Mouse (Mus musculus) cerebellum, adult 2 months (tissue): ENCODE measurements at regions not wholly inside any gene's neighbourhood (a gene's known extent, or its start where the extent isn't known, plus 50 kb on each side); places are given as distances from the start of the nearest gene placed in this dataset.

Experiments
- DNase-seq, 2 experiments: peaks; one replicate each; pipeline ENCODE4 v3.0.0; 2021
- H3K27ac ChIP-seq: fragments of 200-500 bp; 2 replicates; pipeline ENCODE4 v1.5.1; 2012; ENCODE audit warnings: low read length, control low read depth, inconsistent platforms; ENCODE audit not compliant: insufficient read depth
- H3K27me3 ChIP-seq: fragments of 200-500 bp; 2 replicates; pipeline ENCODE4 v1.6.1; 2012; ENCODE audit warnings: inconsistent platforms, mild to moderate bottlenecking, low read length, moderate library complexity; ENCODE audit not compliant: control insufficient read depth, insufficient read depth
- H3K4me1 ChIP-seq: fragments of 200-500 bp; 2 replicates; pipeline ENCODE4 v1.6.1; 2011; ENCODE audit warnings: low read length; ENCODE audit not compliant: control insufficient read depth, insufficient read depth
- H3K4me3 ChIP-seq: fragments of 200-500 bp; replicated peaks from 2 replicates; pipeline ENCODE3; 2011; ENCODE audit warnings: mild to moderate bottlenecking, low read depth, low read length, control low read depth; ENCODE audit not compliant: insufficient read depth
- CTCF ChIP-seq: fragments of 200-500 bp; IDR thresholded peaks from 2 replicates; pipeline ENCODE4 v1.5.1; 2011; ENCODE audit warnings: low read depth, mild to moderate bottlenecking, control low read depth, low read length, moderate library complexity, borderline replicate concordance; ENCODE audit not compliant: insufficient read depth
- POLR2A ChIP-seq: fragments of 200-500 bp; IDR thresholded peaks from 2 replicates; pipeline ENCODE4 v1.6.1; 2011; ENCODE audit warnings: low read length, control low read depth, borderline replicate concordance; ENCODE audit not compliant: insufficient read depth
- WGBS: fragments of 180-500 bp; shearing (Covaris S2); methylation state at CpG from one replicate; pipeline ENCODE4 v1.1.7; 2018; 5-methylcytosine and 5-hydroxymethylcytosine counted together

- Histone ChIP-seq H3K27ac (no peak overlapping the region), H3K27me3 (no peaks in the 10 kb centered on the region), H3K4me3 (no peak overlapping the region), H3K4me1 (no peaks in the 10 kb centered on the region)
- WGBS, result 75% methylated on average over 3 of the region's 3 CpGs
- no peak for DNase-seq
- no peak for TF ChIP-seq CTCF
- no peak for TF ChIP-seq POLR2A
Observed at GRCm38 (mm10) chr3:156353430-156353829, 208.2 kb upstream of the Negr1 start.

DNA sequence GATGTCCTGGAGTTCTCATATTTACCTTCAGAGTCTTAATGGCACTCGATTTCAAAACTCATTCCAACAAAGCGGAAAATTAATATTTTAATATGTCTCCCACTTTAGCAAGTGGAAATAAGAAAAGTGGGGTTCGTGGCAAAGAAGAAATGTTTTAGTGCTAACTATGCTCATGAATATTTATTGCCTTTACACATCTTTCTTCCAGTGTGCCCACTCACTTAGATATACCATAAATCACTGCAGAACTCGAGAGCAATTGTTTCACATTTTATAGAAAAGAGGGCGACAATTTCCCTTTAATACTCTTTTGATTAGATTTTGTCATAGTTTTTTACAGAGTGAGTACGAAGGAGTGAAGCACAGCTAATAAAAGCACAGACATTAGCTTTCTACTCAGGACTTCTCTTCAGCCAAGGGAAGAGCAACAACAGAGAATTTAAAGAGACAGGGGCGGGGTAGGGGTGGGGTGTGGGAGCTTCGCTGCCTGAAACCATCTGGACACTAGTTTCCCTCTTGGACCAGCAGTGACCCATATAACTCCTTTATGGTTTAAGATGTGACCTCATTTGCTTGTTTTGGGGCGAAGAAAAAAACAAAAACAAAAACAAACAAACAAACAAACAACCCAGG, 207.6 kb upstream of the Negr1 start:
- Histone ChIP-seq H3K4me3 (no peak overlapping the region), H3K27me3 (no peaks in the 10 kb centered on the region), H3K4me1 (no peaks in the 10 kb centered on the region), H3K27ac (no peak overlapping the region)
- no peak for DNase-seq
- TF ChIP-seq CTCF (no peak), POLR2A (no peak)
- 64% methylated on average over 9 of the region's 9 CpGs for WGBS

DNA sequence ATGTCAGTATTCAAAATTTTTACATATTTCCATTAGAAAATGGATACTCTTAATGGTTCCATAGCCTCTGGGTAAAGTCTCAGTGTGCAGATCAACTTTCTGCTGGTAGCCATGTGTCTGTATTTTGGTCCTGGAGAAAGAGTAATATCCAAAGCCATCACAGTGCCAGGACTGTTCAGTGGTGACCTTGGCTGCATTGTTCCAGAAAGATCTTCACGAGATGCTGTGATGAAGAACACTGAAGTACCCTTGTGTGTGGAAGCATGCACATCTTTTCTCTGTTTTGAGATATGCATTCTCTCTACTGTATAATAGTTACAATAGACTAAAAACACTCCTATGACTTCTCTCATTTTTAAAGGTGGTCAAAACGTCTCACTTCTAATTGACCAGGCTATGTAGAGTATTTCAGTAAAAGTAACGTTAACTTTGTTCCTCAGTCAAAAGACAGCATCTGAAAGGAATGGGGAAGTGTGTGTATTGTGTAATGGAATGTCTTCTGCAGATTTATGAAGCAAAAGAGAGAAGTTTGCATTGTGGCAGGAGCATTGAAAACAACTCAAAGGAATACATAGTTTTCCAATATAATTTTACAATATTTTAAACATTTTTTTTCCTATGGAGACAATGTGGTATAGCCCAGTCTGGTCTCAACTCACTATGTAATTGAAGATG, 192.8 kb upstream of the Negr1 start:
- H3K27ac ChIP-seq, result no peak overlapping the region
- no peak for TF ChIP-seq POLR2A
- no peak for TF ChIP-seq CTCF
- WGBS, result 81% methylated on average over 3 of the region's 3 CpGs
- H3K4me1 ChIP-seq, result no peaks in the 10 kb centered on the region
- H3K27me3 ChIP-seq, result no peaks in the 10 kb centered on the region
- no peak overlapping the region for H3K4me3 ChIP-seq
- DNase-seq, result no peak

- no peak for DNase-seq
- TF ChIP-seq CTCF (no peak), POLR2A (no peak)
- Histone ChIP-seq H3K4me3 (no peak overlapping the region), H3K27me3 (no peaks in the 10 kb centered on the region), H3K4me1 (no peaks in the 10 kb centered on the region), H3K27ac (no peak overlapping the region)
Observed at GRCm38 (mm10) chr3:156376717-156377116, 184.9 kb upstream of the Negr1 start.

GRCm38 (mm10) chr3:156382919-156383318, 178.7 kb upstream of the Negr1 start:
- TF ChIP-seq POLR2A (no peak), CTCF (no peak)
- DNase-seq, result no peak
- Histone ChIP-seq H3K27ac (no peak overlapping the region), H3K27me3 (no peaks in the 10 kb centered on the region), H3K4me1 (no peaks in the 10 kb centered on the region), H3K4me3 (no peak overlapping the region)

DNA sequence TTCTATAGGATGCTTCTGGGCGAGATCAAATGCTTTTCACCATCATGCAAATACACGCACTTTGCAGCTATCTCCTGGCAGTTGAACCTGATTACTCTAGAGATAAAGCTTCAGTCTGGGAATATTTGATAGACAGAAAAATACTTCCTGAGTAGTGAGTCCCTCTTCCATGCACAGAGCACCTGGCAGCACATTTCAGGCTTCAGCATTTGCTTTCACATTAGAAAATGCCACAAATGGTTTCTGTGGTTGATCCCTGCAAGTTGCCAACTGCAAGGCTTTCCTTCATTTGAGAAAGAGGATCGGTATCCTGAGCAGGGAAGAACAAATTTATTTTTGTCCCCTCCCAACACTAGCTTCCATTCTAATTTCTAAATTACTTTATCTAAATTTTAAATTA, 155.5 kb upstream of the Negr1 start:
- TF ChIP-seq POLR2A, result no peak
- TF ChIP-seq CTCF, result no peak
- WGBS, result 88% methylated on average over 3 of the region's 3 CpGs
- H3K4me1 ChIP-seq, result no peaks in the 10 kb centered on the region

DNA sequence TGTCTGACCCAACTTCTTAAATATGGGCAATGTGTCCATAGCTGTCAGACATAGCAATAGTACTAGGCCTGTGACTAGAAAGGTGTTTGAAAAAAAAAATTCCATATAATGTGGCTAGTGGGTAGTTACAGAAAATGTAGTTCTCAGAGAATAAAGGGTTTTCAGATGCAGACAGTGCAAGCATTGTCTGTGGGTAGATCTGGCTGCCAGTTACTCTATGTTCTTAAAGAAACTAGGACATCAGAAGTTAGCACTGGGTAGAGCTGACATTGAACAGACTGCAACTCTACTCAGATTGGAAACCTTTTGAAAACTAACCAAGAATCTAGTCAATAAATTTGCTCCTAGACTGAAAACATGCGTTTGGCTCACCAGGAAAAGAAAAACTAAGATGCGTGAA, 154.5 kb upstream of the Negr1 start:
- Histone ChIP-seq H3K4me1 (no peaks in the 10 kb centered on the region), H3K4me3 (no peak overlapping the region), H3K27me3 (no peaks in the 10 kb centered on the region; the same call in 1 of the 2 replicates), H3K27ac (no peak overlapping the region)
- no peak for TF ChIP-seq CTCF
- no peak for TF ChIP-seq POLR2A
- no peak for DNase-seq
- 85% methylated on average over 2 of the region's 2 CpGs for WGBS

More for the DNA sequence above, 155.5 kb upstream of the Negr1 start:
- no peak overlapping the region for H3K27ac ChIP-seq
- H3K27me3 ChIP-seq, result no peaks in the 10 kb centered on the region; the same call in 1 of the 2 replicates
- no peak overlapping the region for H3K4me3 ChIP-seq
- no peak for DNase-seq

DNA sequence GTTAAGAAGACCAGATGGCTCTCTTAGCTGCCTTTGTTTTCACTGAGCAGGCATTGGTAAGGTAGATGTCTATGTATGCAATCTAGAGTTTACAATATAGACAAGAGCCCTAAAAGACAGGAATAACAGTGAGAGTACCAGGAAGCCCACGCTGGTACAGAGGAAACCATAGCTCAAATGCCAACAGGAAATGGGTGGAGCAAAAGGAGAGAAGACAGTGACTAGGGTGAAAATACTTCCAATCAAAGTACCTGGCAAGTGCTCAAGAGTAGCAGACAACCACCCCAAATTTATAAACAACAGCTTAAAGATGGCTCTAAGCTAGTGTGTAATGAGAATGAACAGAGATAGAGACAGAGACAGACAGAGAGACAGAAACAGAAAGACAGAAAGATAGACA, 151.5 kb upstream of the Negr1 start:
- DNase-seq, result no peak
- H3K27me3 ChIP-seq, result no peaks in the 10 kb centered on the region; the same call in 1 of the 2 replicates
- H3K27ac ChIP-seq, result no peak overlapping the region
- H3K4me3 ChIP-seq, result no peak overlapping the region
- no peaks in the 10 kb centered on the region for H3K4me1 ChIP-seq
- 54% methylated on average over 1 of the region's 1 CpGs for WGBS
- TF ChIP-seq POLR2A, result no peak
- TF ChIP-seq CTCF, result no peak
